Mouse (Mus musculus): ENCODE measurements around the gene Serpinb3a. TPM values are rescaled to one million over a fixed set of nuclear protein-coding genes. Genes with fewer than 3 reads are reported as not detected.

Serpinb3a gene
- not detected in 2 replicates for polyA plus RNA-seq (2012; rRNA removed)

DNA sequence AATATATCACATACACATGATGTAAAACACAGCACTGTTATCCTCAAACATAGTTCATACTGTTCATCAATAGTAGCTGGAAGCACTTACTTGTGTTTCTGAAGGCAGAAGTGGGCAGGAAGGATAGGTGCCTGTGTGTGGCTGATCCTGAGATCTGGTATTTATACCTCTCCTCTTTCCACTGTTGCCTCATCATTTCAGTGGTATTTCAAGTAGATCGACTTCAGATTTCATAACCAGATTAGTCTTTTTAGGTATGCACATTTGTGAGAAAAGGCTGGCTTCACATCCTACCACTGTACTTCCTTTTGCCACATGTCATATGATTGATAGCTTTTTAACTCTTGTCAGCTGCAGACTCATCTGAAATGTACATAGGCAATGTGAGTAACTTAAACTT is at the start of gene Serpinb3a:
Gene Serpinb3a (minus strand): TSS at position 101 of the 400 bp plus-strand sequence.

DNA sequence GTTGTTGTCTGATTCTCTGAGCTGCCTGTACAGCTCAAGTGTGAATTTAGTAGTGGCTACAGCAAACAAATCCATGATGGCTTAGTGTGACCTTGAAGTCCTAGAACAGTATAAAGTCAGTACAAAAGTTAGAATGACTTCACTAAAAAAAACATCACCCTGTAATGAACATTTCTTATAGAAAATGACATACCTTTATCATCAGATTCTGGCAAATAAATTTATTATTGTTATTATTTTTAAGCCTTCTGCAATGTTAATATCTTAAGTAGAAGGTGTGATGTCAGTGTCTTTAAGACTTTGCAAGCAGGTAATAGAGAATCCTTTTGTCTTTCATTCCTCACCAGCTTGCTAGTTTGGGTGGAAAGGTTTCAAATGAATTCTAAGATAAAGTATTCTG is 31.3 kb upstream of the Serpinb3a start, which contains the start of gene Serpinb3d:
Gene Serpinb3d (minus strand): TSS at position 101 of the 400 bp plus-strand sequence.

Other genes with a start within 250 kb of the Serpinb3a start
- 0.05 and 0.06 TPM in 2 replicates for gene Serpinb5, start 191.1 kb downstream of the Serpinb3a start, polyA plus RNA-seq (2012; rRNA removed)
- 0.18 TPM in 1 of 2 replicates, not detected in the other for gene Serpinb12, start 117.9 kb downstream of the Serpinb3a start, polyA plus RNA-seq (2012; rRNA removed)
- not detected in 2 replicates for gene Serpinb13, start 71.3 kb downstream of the Serpinb3a start, polyA plus RNA-seq (2012; rRNA removed)
- gene Serpinb3d, start 31.2 kb upstream of the Serpinb3a start, polyA plus RNA-seq (2012; rRNA removed): not detected in 2 replicates
- not detected in 2 replicates for gene Serpinb3b, start 226.1 kb upstream of the Serpinb3a start, polyA plus RNA-seq (2012; rRNA removed)
- not detected in 2 replicates for gene Serpinb3c, start 226.1 kb upstream of the Serpinb3a start, polyA plus RNA-seq (2012; rRNA removed)